Mouse (Mus musculus): Measurements from ENCODE around the gene Ncam1. TPM values are rescaled to one million over a fixed set of nuclear protein-coding genes. Genes with fewer than 3 reads are reported as not detected.

Ncam1 gene
- polyA plus RNA-seq, 1 experiment from 2014 or later: 2.0 TPM

DNA sequence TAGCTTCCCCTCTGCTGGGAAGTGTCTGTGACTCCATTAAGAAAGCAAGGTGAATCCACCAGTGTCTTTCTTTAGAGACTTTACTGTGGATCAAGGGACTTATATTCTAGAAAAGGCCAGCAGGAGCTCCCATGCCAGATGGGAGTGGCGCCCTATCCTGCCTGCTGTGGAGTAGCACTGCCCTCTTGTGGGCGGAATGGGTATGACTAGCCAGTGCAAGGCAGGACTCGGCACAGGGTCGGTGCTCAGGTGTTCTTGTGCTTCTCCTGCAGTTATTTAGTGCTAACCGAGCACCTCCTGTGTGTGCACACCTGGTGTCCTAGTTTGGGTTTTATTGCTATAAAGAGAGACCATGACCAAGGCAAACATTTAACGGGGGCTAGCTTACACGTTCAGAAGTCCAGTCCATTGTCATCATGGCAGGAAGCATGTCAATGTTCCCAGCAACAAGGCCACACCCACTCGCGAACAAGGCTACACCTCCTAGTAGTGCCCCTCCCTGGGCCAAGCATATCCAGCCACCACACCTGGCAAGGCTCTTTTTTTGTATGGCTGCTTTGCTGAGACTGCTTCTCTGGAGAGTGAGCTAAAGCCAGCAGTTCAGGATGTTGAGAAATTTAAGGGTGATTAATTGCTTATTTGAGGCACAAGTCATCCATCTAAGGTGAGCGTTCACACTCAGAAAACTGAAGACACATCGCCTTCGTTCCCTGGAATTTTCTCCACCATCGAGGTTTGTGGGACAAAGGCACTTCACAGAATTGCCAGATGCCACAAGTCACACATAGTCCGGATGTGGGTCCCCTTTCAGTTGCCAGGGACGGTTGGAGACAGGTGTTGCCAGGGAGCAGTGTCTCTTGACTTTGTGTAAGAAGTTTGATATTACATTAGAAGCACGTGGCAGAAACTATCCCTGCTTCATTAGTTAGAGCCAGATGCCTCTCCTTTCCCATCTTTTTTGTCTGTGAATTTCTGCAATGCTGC lies 309.5 kb downstream of the Ncam1 start:
- Histone ChIP-seq H3K4me3 (ENCODE audit: low read depth, low read length) (no peak overlapping the region), H3K4me2 (ENCODE audit: low read depth, low read length) (no peak overlapping the region), H3K9me3 (ENCODE audit: low read length) (no peaks in the 10 kb centered on the region), H3K27ac (ENCODE audit: low read depth) (no peak overlapping the region), H3K9ac (replicated peaks) (no peak overlapping the region), H3K27me3 (ENCODE audit: insufficient read depth, low read length) (no peaks in the 10 kb centered on the region), H3K4me1 (ENCODE audit: insufficient read depth) (peaks cover 4% of the 10 kb centered on the region), H3K36me3 (replicated peaks; ENCODE audit: insufficient read depth, low read length) (no peaks in the 10 kb centered on the region)
- DNase-seq (peak; percentile 84), ATAC-seq (peak; percentile 49)
- 28% methylated on average over 16 of the region's 16 CpGs for WGBS (ENCODE audit: insufficient replicate concordance)
- TF ChIP-seq EP300 (IDR thresholded peaks at IDR 0.05; ENCODE audit: low read depth) (no peak), CTCF (IDR thresholded peaks at IDR 0.05; ENCODE audit: low read depth) (peak; percentile 99)

DNA sequence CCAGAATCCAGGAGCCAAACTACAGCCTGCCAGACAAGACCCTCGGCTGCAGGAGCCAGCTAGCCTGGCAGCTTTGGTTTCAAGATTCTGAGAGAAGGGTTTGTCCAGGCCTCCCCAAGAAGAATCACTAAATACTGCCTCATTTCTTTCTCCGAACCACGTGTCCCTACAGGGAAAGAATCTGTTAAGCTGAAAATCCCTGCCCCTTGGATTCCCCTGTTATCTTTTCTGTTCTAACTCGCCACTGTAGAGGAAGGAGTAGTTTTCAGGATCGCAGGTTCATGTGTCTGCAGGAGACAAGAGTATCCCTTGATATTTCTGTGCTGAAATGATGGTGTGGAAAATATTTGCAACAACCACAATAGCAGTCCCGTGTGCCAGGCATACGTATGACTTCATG lies 310.5 kb downstream of the Ncam1 start:
- WGBS (ENCODE audit: insufficient replicate concordance): 68% methylated on average over 7 of the region's 7 CpGs
- DNase-seq (peak; percentile 8), ATAC-seq (no peak)
- no peak overlapping the region for H3K9ac ChIP-seq (replicated peaks)
- H3K4me1 ChIP-seq (ENCODE audit: insufficient read depth): peaks cover 4% of the 10 kb centered on the region
- no peak overlapping the region for H3K4me3 ChIP-seq (ENCODE audit: low read depth, low read length)
- no peak overlapping the region for H3K4me2 ChIP-seq (ENCODE audit: low read depth, low read length)
- H3K27me3 ChIP-seq (ENCODE audit: insufficient read depth, low read length): no peaks in the 10 kb centered on the region
- TF ChIP-seq EP300 (IDR thresholded peaks at IDR 0.05; ENCODE audit: low read depth) (no peak), CTCF (IDR thresholded peaks at IDR 0.05; ENCODE audit: low read depth) (no peak)
- no peak overlapping the region for H3K27ac ChIP-seq (ENCODE audit: low read depth)
- no peaks in the 10 kb centered on the region for H3K9me3 ChIP-seq (ENCODE audit: low read length)
- no peaks in the 10 kb centered on the region for H3K36me3 ChIP-seq (replicated peaks; ENCODE audit: insufficient read depth, low read length)

DNA sequence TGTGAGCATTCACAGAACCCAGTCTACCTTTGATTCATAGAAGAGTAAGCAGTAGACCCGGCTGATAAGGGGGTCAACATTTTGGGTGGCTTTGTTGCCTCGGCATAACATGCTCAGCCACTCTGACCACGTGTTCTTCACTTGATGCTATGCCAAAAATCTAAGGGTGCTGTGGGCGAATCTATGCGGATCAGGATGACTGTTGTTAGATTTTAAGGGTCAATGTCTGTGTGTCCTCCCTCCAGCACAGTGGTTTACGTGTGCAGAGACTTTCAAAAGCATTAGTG lies 311.1 kb downstream of the Ncam1 start:
- H3K36me3 ChIP-seq (replicated peaks; ENCODE audit: insufficient read depth, low read length): no peaks in the 10 kb centered on the region
- TF ChIP-seq CTCF (IDR thresholded peaks at IDR 0.05; ENCODE audit: low read depth): no peak
- no peak for TF ChIP-seq EP300 (IDR thresholded peaks at IDR 0.05; ENCODE audit: low read depth)
- 60% methylated on average over 6 of the region's 6 CpGs for WGBS (ENCODE audit: insufficient replicate concordance)

DNA sequence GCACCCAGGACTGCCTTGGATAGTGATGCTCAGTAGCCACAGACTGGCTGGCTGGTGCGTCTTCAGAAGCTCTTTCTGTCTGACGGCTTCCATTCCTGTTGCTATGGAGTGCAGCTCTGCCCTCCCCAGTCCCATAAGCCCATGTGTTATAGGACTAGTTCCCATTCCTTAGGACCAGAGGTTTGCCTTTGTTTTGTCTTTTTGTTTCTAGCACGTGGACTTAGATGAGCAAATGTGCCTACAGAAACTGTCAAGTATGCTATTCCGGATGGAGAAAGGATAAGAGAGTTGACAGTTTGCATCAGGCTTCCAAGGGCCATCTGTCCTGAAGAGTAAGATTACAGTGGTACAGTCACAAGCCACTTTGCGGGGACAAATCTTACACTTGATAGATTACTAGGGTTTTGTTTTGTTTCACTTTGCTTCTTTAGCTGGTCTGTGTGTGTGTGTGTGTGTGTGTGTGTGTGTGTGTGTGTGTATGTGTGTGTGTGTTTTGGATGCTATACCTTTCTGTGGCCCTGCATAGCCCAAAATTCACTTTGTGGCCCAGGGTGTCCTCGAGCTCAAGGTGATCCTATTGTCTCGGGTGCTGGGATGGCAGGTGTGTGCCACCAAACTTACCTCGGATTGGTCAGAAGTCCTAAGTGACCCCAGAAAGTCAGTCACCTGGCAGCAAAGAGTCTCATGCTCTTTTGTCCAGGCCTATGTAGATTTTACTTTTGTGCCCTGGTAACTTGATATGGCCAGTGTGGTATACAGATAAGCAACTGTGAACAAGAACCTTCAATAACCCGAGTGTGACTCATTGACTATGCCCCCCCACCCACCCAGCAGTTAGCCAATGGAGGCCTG lies 311.7 kb downstream of the Ncam1 start:
- DNase-seq (peak; percentile 10), ATAC-seq (no peak)
- no peak overlapping the region for H3K4me3 ChIP-seq (ENCODE audit: low read depth, low read length)
- H3K4me2 ChIP-seq (ENCODE audit: low read depth, low read length): no peak overlapping the region
- WGBS (ENCODE audit: insufficient replicate concordance): 65% methylated on average over 9 of the region's 9 CpGs
- no peaks in the 10 kb centered on the region for H3K36me3 ChIP-seq (replicated peaks; ENCODE audit: insufficient read depth, low read length)
- no peak overlapping the region for H3K27ac ChIP-seq (ENCODE audit: low read depth)
- TF ChIP-seq CTCF (IDR thresholded peaks at IDR 0.05; ENCODE audit: low read depth): no peak
- TF ChIP-seq EP300 (IDR thresholded peaks at IDR 0.05; ENCODE audit: low read depth): no peak
- no peak overlapping the region for H3K9ac ChIP-seq (replicated peaks)
- H3K9me3 ChIP-seq (ENCODE audit: low read length): no peaks in the 10 kb centered on the region
- no peaks in the 10 kb centered on the region for H3K27me3 ChIP-seq (ENCODE audit: insufficient read depth, low read length)
- H3K4me1 ChIP-seq (ENCODE audit: insufficient read depth): peaks cover 4% of the 10 kb centered on the region

More for the DNA sequence above, 311.1 kb downstream of the Ncam1 start:
- H3K4me1 ChIP-seq (ENCODE audit: insufficient read depth): peaks cover 4% of the 10 kb centered on the region
- H3K4me2 ChIP-seq (ENCODE audit: low read depth, low read length): no peak overlapping the region
- H3K27ac ChIP-seq (ENCODE audit: low read depth): no peak overlapping the region
- no peak overlapping the region for H3K4me3 ChIP-seq (ENCODE audit: low read depth, low read length)
- H3K9ac ChIP-seq (replicated peaks): no peak overlapping the region
- no peaks in the 10 kb centered on the region for H3K9me3 ChIP-seq (ENCODE audit: low read length)
- no peak for DNase-seq
- H3K27me3 ChIP-seq (ENCODE audit: insufficient read depth, low read length): no peaks in the 10 kb centered on the region
- no peak for ATAC-seq

DNA sequence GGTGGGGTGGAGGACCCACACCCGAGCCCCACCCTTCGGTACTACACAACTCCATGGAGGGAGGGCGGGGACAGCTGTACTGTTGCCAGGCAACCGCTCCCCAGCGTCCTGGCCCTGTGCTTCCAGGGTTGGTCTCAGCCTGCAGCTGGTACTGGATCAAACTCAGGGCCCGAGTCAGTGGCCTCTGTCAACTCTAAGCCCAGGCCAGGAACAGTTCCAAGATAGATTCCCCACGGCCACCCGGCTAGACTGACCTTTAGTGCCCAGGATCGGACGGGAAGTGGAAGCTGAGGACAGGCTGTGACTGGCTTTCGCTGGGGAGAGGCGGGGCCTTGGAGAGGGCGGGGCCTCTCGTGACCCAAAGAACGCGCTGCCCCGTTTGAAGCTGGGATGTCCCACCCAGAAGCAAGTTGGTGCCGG lies 312.8 kb downstream of the Ncam1 start, which contains the start of gene Ttc12:
Gene Ttc12 (minus strand): TSS at position 334 of the 420 bp plus-strand sequence.
- H3K36me3 ChIP-seq (replicated peaks; ENCODE audit: insufficient read depth, low read length): no peaks in the 10 kb centered on the region
- DNase-seq (peak; percentile 78), ATAC-seq (peak; percentile 86)
- no peaks in the 10 kb centered on the region for H3K9me3 ChIP-seq (ENCODE audit: low read length)
- H3K4me3 ChIP-seq (ENCODE audit: low read depth, low read length): peak within 1 kb of the TSS; percentile 59
- no peak for TF ChIP-seq EP300 (IDR thresholded peaks at IDR 0.05; ENCODE audit: low read depth)
- TF ChIP-seq CTCF (IDR thresholded peaks at IDR 0.05; ENCODE audit: low read depth): no peak
- WGBS (ENCODE audit: insufficient replicate concordance): under 1% methylated on average over 18 of the region's 18 CpGs
- peak within 1 kb of the TSS; percentile 46 for H3K9ac ChIP-seq (replicated peaks)
- H3K4me2 ChIP-seq (ENCODE audit: low read depth, low read length): peak within 1 kb of the TSS; percentile 88
- H3K4me1 ChIP-seq (ENCODE audit: insufficient read depth): peaks cover 4% of the 10 kb centered on the region
- H3K27me3 ChIP-seq (ENCODE audit: insufficient read depth, low read length): no peaks in the 10 kb centered on the region
- no peak within 1 kb of the TSS for H3K27ac ChIP-seq (ENCODE audit: low read depth)

All from liver, postnatal 0 days (tissue).